Mouse (Mus musculus) bone marrow macrophage, adult 2 months (primary cell): Measurements from ENCODE around the gene Sbk3.

ENCODE experiments used
- CTCF ChIP-seq: IDR thresholded peaks from 2 replicates; pipeline ENCODE4 v1.5.1; 2012; ENCODE audit warnings: low read depth, mild to moderate bottlenecking, low read length, moderate library complexity
- POLR2A ChIP-seq: IDR thresholded peaks from 2 replicates; pipeline ENCODE4 v1.6.1; 2012; ENCODE audit warnings: mild to moderate bottlenecking, low read depth, low read length, borderline replicate concordance

GRCm38 (mm10) chr7:4919971-4920370, 51.0 kb downstream of the Sbk3 start:
- TF ChIP-seq POLR2A (no peak), CTCF (no peak)
